Mouse (Mus musculus): ENCODE data around the gene Dtx4.

GRCm38 (mm10) chr19:12433033-12433432, 68.2 kb downstream of the Dtx4 start:
- no peak for TF ChIP-seq CTCF (IDR thresholded peaks at IDR 0.05; ENCODE audit: insufficient read depth, low read depth, low read length)
- no peak for TF ChIP-seq POLR2A (IDR thresholded peaks at IDR 0.05; ENCODE audit: insufficient read depth, low read depth, low read length)

All from olfactory bulb, adult 2 months (tissue).